25 mouse cellular contexts compared by ENCODE assay signal in the genomic region with DNA sequence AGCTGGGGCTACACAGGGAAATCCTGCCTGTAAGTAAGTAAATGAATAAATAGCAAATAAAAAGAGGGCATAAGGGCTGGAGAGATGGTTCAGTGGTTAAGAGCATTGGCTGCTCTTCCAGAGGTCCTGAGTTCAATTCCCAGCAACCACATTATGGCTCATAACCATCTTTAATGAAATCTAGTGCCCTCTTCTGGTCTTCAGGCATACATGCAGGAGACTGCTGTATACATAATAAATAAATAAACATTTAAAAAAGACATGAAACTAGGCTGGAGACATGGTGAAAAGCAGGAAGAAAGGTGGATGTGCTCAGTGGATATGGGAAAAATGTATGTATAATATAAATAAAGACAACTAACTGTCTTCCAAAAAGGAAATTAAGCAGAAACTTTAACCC. TPM values are rescaled to one million over a fixed set of nuclear protein-coding genes. Genes with fewer than 3 reads are reported as not detected.
DNase-seq lines count a peak whose midpoint lies in the region; ATAC-seq and TF ChIP-seq lines count a peak whose summit lies in the region.
"Had no signal": no experiment of that assay in that cellular context is flagged by ENCODE, and none has a peak within 500 bp of the region (broad histone marks: within the 10 kb centered on the region; RNA-seq: fewer than 3 reads in every experiment).

No protein-coding gene starts in this region.

- no peaks in the 10 kb centered on the region for H3K27me3 ChIP-seq in lung, embryonic 14.5 days (ENCODE audit: insufficient read depth, low read length)
- no peaks in the 10 kb centered on the region for H3K27me3 ChIP-seq in stomach, postnatal 0 days (ENCODE audit: control insufficient read depth, insufficient read depth, low read length)
- H3K27me3 ChIP-seq in forebrain, embryonic 13.5 days, result no peaks in the 10 kb centered on the region
- H3K27me3 ChIP-seq: embryonic facial prominence, embryonic 13.5 days; forebrain, embryonic 12.5 days; hindbrain, embryonic 12.5 days; hindbrain, embryonic 15.5 days had no signal

- H3K4me1 ChIP-seq in lung, embryonic 14.5 days (ENCODE audit: insufficient read depth), result no peaks in the 10 kb centered on the region
- H3K4me1 ChIP-seq in stomach, postnatal 0 days (replicated peaks; ENCODE audit: control insufficient read depth, insufficient read depth), result no peaks in the 10 kb centered on the region
- H3K4me1 ChIP-seq in forebrain, embryonic 13.5 days, result no peaks in the 10 kb centered on the region
- H3K4me1 ChIP-seq: embryonic facial prominence, embryonic 10.5 days; forebrain, embryonic 12.5 days; hindbrain, embryonic 15.5 days had no signal

- intact Hi-C loops in gastrocnemius, adult 2 months (cut with DNase I), result no loop called here
- intact Hi-C loops in gastrocnemius, postnatal 14 days (cut with DNase I; ENCODE audit: low total_unique reads), result no loop called here
- intact Hi-C loops in left cerebral cortex, adult 2 months (cut with DNase I), result no loop called here
- intact Hi-C loops in left cerebral cortex, postnatal 14 days (cut with DNase I), result no loop called here

- no peak overlapping the region for H3K4me2 ChIP-seq in lung, embryonic 14.5 days
- no peak overlapping the region for H3K4me2 ChIP-seq in stomach, postnatal 0 days (replicated peaks; ENCODE audit: low read depth)
- H3K4me2 ChIP-seq in forebrain, embryonic 13.5 days, result no peak overlapping the region
- H3K4me2 ChIP-seq: embryonic facial prominence, embryonic 13.5 days; forebrain, embryonic 12.5 days; heart, embryonic 11.5 days; hindbrain, embryonic 12.5 days; hindbrain, embryonic 15.5 days had no signal

- DNase-seq in gastrocnemius, adult 2 months, result no peak
- DNase-seq in gastrocnemius, postnatal 14 days, result no peak
- DNase-seq in left cerebral cortex, adult 2 months (ENCODE audit: extremely low spot score in 1 of 2, low spot score in 2 of 2), result no peak
- DNase-seq in left cerebral cortex, postnatal 14 days (ENCODE audit: low spot score in 2 of 2), result no peak
- no peak for DNase-seq in lung, embryonic 14.5 days
- DNase-seq in lung, adult 18-20 months, result no peak
- DNase-seq in stomach, postnatal 0 days (ENCODE audit: low spot score), result no peak
- DNase-seq: adrenal gland, adult 2 months; adrenal gland, postnatal 14 days; cerebellum, adult 11 months; cerebellum, adult 2 months; cerebellum, adult 9-11 months; cerebellum, postnatal 25 days; embryo, embryonic 11 days; gastrocnemius, postnatal 25 days had no signal

- H3K27ac ChIP-seq in gastrocnemius, adult 2 months, result no peak overlapping the region
- no peak overlapping the region for H3K27ac ChIP-seq in left cerebral cortex, adult 2 months
- H3K27ac ChIP-seq in lung, embryonic 14.5 days (ENCODE audit: low read depth), result no peak overlapping the region
- no peak overlapping the region for H3K27ac ChIP-seq in stomach, postnatal 0 days (replicated peaks)
- no peak overlapping the region for H3K27ac ChIP-seq in forebrain, embryonic 13.5 days
- H3K27ac ChIP-seq: embryonic facial prominence, embryonic 10.5 days; embryonic facial prominence, embryonic 13.5 days; forebrain, embryonic 12.5 days; hindbrain, embryonic 12.5 days; hindbrain, embryonic 15.5 days had no signal

- TF ChIP-seq CTCF in gastrocnemius, adult 2 months (IDR thresholded peaks at IDR 0.05), result peak; percentile 26; the same call in 1 of the 2 replicates
- TF ChIP-seq CTCF in left cerebral cortex, adult 2 months (IDR thresholded peaks at IDR 0.05), result peak; percentile 21
- peak; percentile 15; the same call in 1 of the 2 replicates for TF ChIP-seq CTCF in lung, embryonic 14.5 days (IDR thresholded peaks at IDR 0.05; ENCODE audit: low read depth)
- peak; percentile 30 for TF ChIP-seq CTCF in stomach, postnatal 0 days (IDR thresholded peaks at IDR 0.05; ENCODE audit: low read depth)

- H3K9ac ChIP-seq in lung, embryonic 14.5 days, result no peak overlapping the region
- no peak overlapping the region for H3K9ac ChIP-seq in stomach, postnatal 0 days (ENCODE audit: low read length)
- H3K9ac ChIP-seq in forebrain, embryonic 13.5 days, result no peak overlapping the region
- H3K9ac ChIP-seq: embryonic facial prominence, embryonic 13.5 days; forebrain, embryonic 12.5 days; hindbrain, embryonic 12.5 days; hindbrain, embryonic 15.5 days had no signal

- H3K4me3 ChIP-seq in gastrocnemius, adult 2 months, result no peak overlapping the region
- H3K4me3 ChIP-seq in left cerebral cortex, adult 2 months, result no peak overlapping the region
- H3K4me3 ChIP-seq in lung, embryonic 14.5 days (ENCODE audit: low read depth, low read length), result no peak overlapping the region
- no peak overlapping the region for H3K4me3 ChIP-seq in stomach, postnatal 0 days (ENCODE audit: low read depth, low read length)
- no peak overlapping the region for H3K4me3 ChIP-seq in forebrain, embryonic 13.5 days
- H3K4me3 ChIP-seq: embryonic facial prominence, embryonic 10.5 days; embryonic facial prominence, embryonic 13.5 days; erythroblast, embryonic 14.5 days; forebrain, embryonic 12.5 days; hindbrain, embryonic 12.5 days; hindbrain, embryonic 15.5 days had no signal

- H3K36me3 ChIP-seq in lung, embryonic 14.5 days (ENCODE audit: insufficient read depth), result no peaks in the 10 kb centered on the region
- H3K36me3 ChIP-seq in stomach, postnatal 0 days (ENCODE audit: control insufficient read depth, insufficient read depth, low read length), result no peaks in the 10 kb centered on the region
- H3K36me3 ChIP-seq in forebrain, embryonic 13.5 days (ENCODE audit: poor library complexity, severe bottlenecking), result no peaks in the 10 kb centered on the region
- H3K36me3 ChIP-seq: embryonic facial prominence, embryonic 10.5 days; embryonic facial prominence, embryonic 13.5 days; forebrain, embryonic 12.5 days; G1E; hindbrain, embryonic 12.5 days; hindbrain, embryonic 15.5 days had no signal

- ATAC-seq in lung, embryonic 14.5 days (ENCODE audit: insufficient read depth), result no peak
- no peak for ATAC-seq in stomach, postnatal 0 days (ENCODE audit: low FRiP score, low TSS enrichment)
- ATAC-seq in forebrain, embryonic 13.5 days, result no peak
- ATAC-seq: forebrain, embryonic 16.5 days had no signal

- H3K9me3 ChIP-seq in lung, embryonic 14.5 days (ENCODE audit: low read depth, low read length), result no peaks in the 10 kb centered on the region
- H3K9me3 ChIP-seq in stomach, postnatal 0 days (ENCODE audit: control insufficient read depth, low read length), result no peaks in the 10 kb centered on the region
- H3K9me3 ChIP-seq in forebrain, embryonic 13.5 days (replicated peaks), result no peaks in the 10 kb centered on the region
- H3K9me3 ChIP-seq: embryonic facial prominence, embryonic 10.5 days; embryonic facial prominence, embryonic 13.5 days; forebrain, embryonic 12.5 days; G1E; hindbrain, embryonic 12.5 days; hindbrain, embryonic 15.5 days had no signal

- no peak for TF ChIP-seq EP300 in stomach, postnatal 0 days (optimal IDR thresholded peaks at IDR 0.05)

RNA-seq across cellular contexts. Expression of a gene that starts 11.8 kb away (rescaled TPM):
- 1 to 10 TPM; 2.8 to 4.8 TPM for total RNA-seq in gastrocnemius, adult 2 months (2021)
- 1 to 10 TPM; 5.1 to 7.5 TPM for total RNA-seq in gastrocnemius, postnatal 14 days (2021)
- 1 to 10 TPM; 3.9 to 6.2 TPM for total RNA-seq in left cerebral cortex, adult 2 months (2021)
- total RNA-seq in left cerebral cortex, postnatal 14 days (2021), result 1 to 10 TPM; 5.1 to 8.7 TPM
- 38.2 TPM in 2 replicates for polyA plus RNA-seq in lung, embryonic 14.5 days (2014; fragmentation: Nextera tagmentation; extraction: Ambion mirVana)
- 9.6 and 9.9 TPM in 2 replicates for polyA plus RNA-seq in stomach, postnatal 0 days (2015; fragmentation: Nextera tagmentation; extraction: Ambion mirVana)
- 39.4 and 41.0 TPM in 2 replicates for polyA plus RNA-seq in forebrain, embryonic 13.5 days (2015; fragmentation: Nextera tagmentation; extraction: Ambion mirVana)

RNA-seq across cellular contexts. Expression of a gene that starts 25.5 kb away (rescaled TPM):
- total RNA-seq in gastrocnemius, adult 2 months (2021), result 10 to 100 TPM in 1 of 2 experiments, 1 to 10 TPM in 1; 9.1 to 38.9 TPM
- total RNA-seq in gastrocnemius, postnatal 14 days (2021), result 10 to 100 TPM; 19.1 to 24.1 TPM
- 10 to 100 TPM; 17.1 to 32.3 TPM for total RNA-seq in left cerebral cortex, adult 2 months (2021)
- 10 to 100 TPM; 16.6 to 21.2 TPM for total RNA-seq in left cerebral cortex, postnatal 14 days (2021)
- polyA plus RNA-seq in lung, embryonic 14.5 days (2014; fragmentation: Nextera tagmentation; extraction: Ambion mirVana), result 14.3 and 15.2 TPM in 2 replicates
- polyA plus RNA-seq in stomach, postnatal 0 days (2015; fragmentation: Nextera tagmentation; extraction: Ambion mirVana), result 9.5 and 11.1 TPM in 2 replicates
- polyA plus RNA-seq in forebrain, embryonic 13.5 days (2015; fragmentation: Nextera tagmentation; extraction: Ambion mirVana), result 2.8 and 3.6 TPM in 2 replicates

RNA-seq across cellular contexts. Expression of a gene that starts 53.5 kb away (rescaled TPM):
- total RNA-seq in gastrocnemius, adult 2 months (2021), result 10 to 100 TPM; 25.8 to 26.0 TPM
- total RNA-seq in gastrocnemius, postnatal 14 days (2021), result 10 to 100 TPM; 24.7 to 27.2 TPM
- total RNA-seq in left cerebral cortex, adult 2 months (2021), result 10 to 100 TPM; 83.1 to 84.7 TPM
- total RNA-seq in left cerebral cortex, postnatal 14 days (2021), result 100 to 1,000 TPM; 100 to 104 TPM
- 102 and 104 TPM in 2 replicates for polyA plus RNA-seq in lung, embryonic 14.5 days (2014; fragmentation: Nextera tagmentation; extraction: Ambion mirVana)
- 38.2 and 42.0 TPM in 2 replicates for polyA plus RNA-seq in stomach, postnatal 0 days (2015; fragmentation: Nextera tagmentation; extraction: Ambion mirVana)
- 211 and 235 TPM in 2 replicates for polyA plus RNA-seq in forebrain, embryonic 13.5 days (2015; fragmentation: Nextera tagmentation; extraction: Ambion mirVana)
